ENCODE assay signal across 8 mouse cellular contexts in genomic region chr11:87689402-87689808, GRCm38 (mm10). TPM values are rescaled to one million over a fixed set of nuclear protein-coding genes. Genes with fewer than 3 reads are reported as not detected.
DNase-seq lines count a peak whose midpoint lies in the region; ATAC-seq lines count a peak whose summit lies in the region.

No protein-coding gene starts in this region.

- peaks cover 5% of the 10 kb centered on the region; the same call in 1 of the 2 replicates for H3K4me1 ChIP-seq in hindbrain, embryonic 14.5 days (replicated peaks; ENCODE audit: control insufficient read depth, insufficient read depth, low read length)
- H3K4me1 ChIP-seq in hindbrain, embryonic 11.5 days (replicated peaks; ENCODE audit: control insufficient read depth, insufficient read depth, low read length): no peaks in the 10 kb centered on the region
- H3K4me1 ChIP-seq in forebrain, embryonic 13.5 days: peaks cover 22% of the 10 kb centered on the region

- H3K9ac ChIP-seq in hindbrain, embryonic 14.5 days: no peak overlapping the region
- no peak overlapping the region for H3K9ac ChIP-seq in hindbrain, embryonic 11.5 days (ENCODE audit: low read depth, low read length)
- peak overlapping the region; percentile 3; the same call in 1 of the 2 replicates for H3K9ac ChIP-seq in forebrain, embryonic 13.5 days

- peak; percentile 46 for DNase-seq in hindbrain, embryonic 14.5 days (ENCODE audit: low spot score)
- DNase-seq in hindbrain, embryonic 11.5 days (ENCODE audit: low spot score): no peak
- peak; percentile 45 for DNase-seq in NIH3T3 (ENCODE audit: low read depth)
- peak; percentile 66 to 82 for DNase-seq in kidney, postnatal 4 days
- no peak for DNase-seq in spleen, adult 18-20 months

- no peak overlapping the region for H3K4me2 ChIP-seq in hindbrain, embryonic 14.5 days (replicated peaks)
- H3K4me2 ChIP-seq in hindbrain, embryonic 11.5 days (replicated peaks; ENCODE audit: low read depth, low read length): no peak overlapping the region
- H3K4me2 ChIP-seq in forebrain, embryonic 13.5 days: peak overlapping the region; percentile 21; the same call in 1 of the 2 replicates

- no peak for ATAC-seq in hindbrain, embryonic 14.5 days (ENCODE audit: low FRiP score)
- ATAC-seq in hindbrain, embryonic 11.5 days (ENCODE audit: low FRiP score): no peak
- ATAC-seq in forebrain, embryonic 13.5 days: peak; percentile 19; the same call in 1 of the 2 replicates
- peak; percentile 67 for ATAC-seq in megakaryocyte-erythroid progenitor cell, adult 5-6 weeks (replicated peaks; ENCODE audit: low FRiP score, low TSS enrichment, poor library complexity, severe bottlenecking)
- ATAC-seq in inflammation-experienced regulatory T-cells, adult 6 months: no peak

- H3K4me3 ChIP-seq in hindbrain, embryonic 14.5 days (replicated peaks; ENCODE audit: low read length): no peak overlapping the region
- no peak overlapping the region for H3K4me3 ChIP-seq in hindbrain, embryonic 11.5 days (ENCODE audit: low read depth, low read length)
- no peak overlapping the region for H3K4me3 ChIP-seq in forebrain, embryonic 13.5 days

- H3K9me3 ChIP-seq in hindbrain, embryonic 14.5 days (ENCODE audit: control insufficient read depth, low read length): no peaks in the 10 kb centered on the region
- no peaks in the 10 kb centered on the region for H3K9me3 ChIP-seq in hindbrain, embryonic 11.5 days (ENCODE audit: control insufficient read depth, low read length)
- no peaks in the 10 kb centered on the region for H3K9me3 ChIP-seq in forebrain, embryonic 13.5 days (replicated peaks)

- 29% methylated on average over 7 of the region's 7 CpGs for WGBS in hindbrain, embryonic 14.5 days
- WGBS in hindbrain, embryonic 11.5 days: 49% methylated on average over 7 of the region's 7 CpGs
- WGBS in forebrain, embryonic 13.5 days: 19% methylated on average over 7 of the region's 7 CpGs

- H3K36me3 ChIP-seq in hindbrain, embryonic 14.5 days (replicated peaks; ENCODE audit: control insufficient read depth, insufficient read depth): no peaks in the 10 kb centered on the region
- no peaks in the 10 kb centered on the region for H3K36me3 ChIP-seq in hindbrain, embryonic 11.5 days (ENCODE audit: control insufficient read depth, insufficient read depth, low read length)
- H3K36me3 ChIP-seq in forebrain, embryonic 13.5 days (ENCODE audit: poor library complexity, severe bottlenecking): no peaks in the 10 kb centered on the region

- no peak overlapping the region; the same call in 1 of the 2 replicates for H3K27ac ChIP-seq in hindbrain, embryonic 14.5 days
- H3K27ac ChIP-seq in hindbrain, embryonic 11.5 days (ENCODE audit: low read depth, low read length): no peak overlapping the region
- peak overlapping the region; percentile 57; the same call in 1 of the 2 replicates for H3K27ac ChIP-seq in forebrain, embryonic 13.5 days

- no peaks in the 10 kb centered on the region for H3K27me3 ChIP-seq in hindbrain, embryonic 14.5 days (ENCODE audit: control insufficient read depth, insufficient read depth, low read length)
- no peaks in the 10 kb centered on the region for H3K27me3 ChIP-seq in hindbrain, embryonic 11.5 days (ENCODE audit: control insufficient read depth, insufficient read depth, low read length)
- no peaks in the 10 kb centered on the region for H3K27me3 ChIP-seq in forebrain, embryonic 13.5 days

RNA-seq across cellular contexts. Expression of gene Rnf43, which starts 26.9 kb away (rescaled TPM):
- polyA plus RNA-seq in hindbrain, embryonic 14.5 days (2014; fragmentation: Nextera tagmentation; extraction: Ambion mirVana): 0.83 and 0.84 TPM in 2 replicates
- polyA plus RNA-seq in hindbrain, embryonic 11.5 days (2014; fragmentation: Nextera tagmentation; extraction: Ambion mirVana): 1.1 and 1.5 TPM in 2 replicates
- polyA plus RNA-seq in forebrain, embryonic 13.5 days (2015; fragmentation: Nextera tagmentation; extraction: Ambion mirVana): 0.70 and 1.5 TPM in 2 replicates
- total RNA-seq in megakaryocyte-erythroid progenitor cell, adult 5-6 weeks (2014; fragmentation: Nextera tagmentation): 4.2 and 7.0 TPM in 2 replicates
- 1.4 and 3.1 TPM in 2 replicates for total RNA-seq in megakaryocyte-erythroid progenitor cell, adult 5-6 weeks (2017)
- polyA plus RNA-seq in inflammation-experienced regulatory T-cells, adult 6 months (2017; shearing (Covaris generic)): 10 to 100 TPM; 35.2 to 53.0 (median 47.2) TPM

RNA-seq across cellular contexts. Expression of gene Supt4a, which starts 47.9 kb away (rescaled TPM):
- 137 and 152 TPM in 2 replicates for polyA plus RNA-seq in hindbrain, embryonic 14.5 days (2014; fragmentation: Nextera tagmentation; extraction: Ambion mirVana)
- 162 and 169 TPM in 2 replicates for polyA plus RNA-seq in hindbrain, embryonic 11.5 days (2014; fragmentation: Nextera tagmentation; extraction: Ambion mirVana)
- 168 and 177 TPM in 2 replicates for polyA plus RNA-seq in forebrain, embryonic 13.5 days (2015; fragmentation: Nextera tagmentation; extraction: Ambion mirVana)
- 146 and 192 TPM in 2 replicates for total RNA-seq in megakaryocyte-erythroid progenitor cell, adult 5-6 weeks (2014; fragmentation: Nextera tagmentation)
- total RNA-seq in megakaryocyte-erythroid progenitor cell, adult 5-6 weeks (2017): 55.2 and 75.2 TPM in 2 replicates
- polyA plus RNA-seq in inflammation-experienced regulatory T-cells, adult 6 months (2017; shearing (Covaris generic)): 100 to 1,000 TPM; 357 to 377 (median 371) TPM

Comparison
In these comparisons a context has a peak if more than half of its experiments do, and no peak if none do; other contexts are left out.
1. DNase-seq: peak in hindbrain, embryonic 14.5 days (single experiment), NIH3T3 (single experiment) and kidney, postnatal 4 days (2 of 2); none in hindbrain, embryonic 11.5 days (single experiment) and spleen, adult 18-20 months (0 of 2).
2. ATAC-seq: peak in forebrain, embryonic 13.5 days (single experiment) and megakaryocyte-erythroid progenitor cell, adult 5-6 weeks (single experiment); none in hindbrain, embryonic 14.5 days (single experiment), hindbrain, embryonic 11.5 days (single experiment) and inflammation-experienced regulatory T-cells, adult 6 months (single experiment).
3. RNA of gene Rnf43, which starts 26.9 kb away (polyA plus RNA-seq): 35.2 to 53.0 TPM in inflammation-experienced regulatory T-cells, adult 6 months; 1.1 to 1.5 TPM in hindbrain, embryonic 11.5 days, 0.83 to 0.84 TPM in hindbrain, embryonic 14.5 days and 0.70 to 1.5 TPM in forebrain, embryonic 13.5 days; every median in the first group is over 10 times any median in the second.